ENCODE assay signal across 11 mouse cellular contexts in the genomic region with DNA sequence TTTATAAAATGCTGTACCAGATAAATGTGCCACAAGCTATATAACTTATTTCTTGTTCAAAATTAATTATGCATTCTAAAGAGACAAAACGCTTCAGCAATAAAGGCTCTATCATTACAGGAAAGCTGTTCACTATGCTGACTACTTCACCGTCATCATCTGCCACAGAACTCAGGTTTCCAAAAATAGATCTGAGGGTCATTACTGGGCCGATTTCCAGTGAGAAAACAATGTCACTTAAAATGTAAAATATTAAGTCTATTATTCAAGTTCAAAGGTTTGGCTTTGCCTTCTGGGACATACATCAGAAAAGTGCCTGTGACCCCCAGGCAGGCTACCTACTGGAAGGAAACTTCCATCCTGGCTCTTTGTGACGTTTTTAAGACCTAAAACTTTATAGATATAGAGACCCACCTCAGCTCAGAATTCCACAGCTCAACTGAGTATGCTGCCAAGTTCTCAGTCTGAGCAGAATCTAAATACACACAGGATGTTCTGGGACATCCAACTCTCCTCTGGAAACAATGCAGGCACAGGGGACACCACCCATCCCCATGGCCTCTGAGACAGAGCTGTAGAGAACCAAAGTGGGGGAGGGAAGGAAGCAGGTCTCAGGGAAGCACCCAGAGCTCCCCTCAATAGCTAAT. TPM values are rescaled to one million over a fixed set of nuclear protein-coding genes. Genes with fewer than 3 reads are reported as not detected.
A peak's percentile ranks its signal among the peaks of the same experiment; 100 is the strongest.
DNase-seq lines count a peak whose midpoint lies in the region; ATAC-seq lines count a peak whose summit lies in the region.
"Had no signal": no experiment of that assay in that cellular context is flagged by ENCODE, and none has a peak within 500 bp of the region (broad histone marks: within the 10 kb centered on the region; RNA-seq: fewer than 3 reads in every experiment).

No protein-coding gene starts in this region.

- no peak for ATAC-seq in hindbrain, embryonic 13.5 days (ENCODE audit: low FRiP score)
- no peak for ATAC-seq in hindbrain, embryonic 12.5 days (ENCODE audit: low FRiP score)
- peak; percentile 85 for ATAC-seq in heart, embryonic 15.5 days (replicated peaks; ENCODE audit: insufficient number of reproducible peaks, insufficient read depth, low FRiP score, low read depth)
- ATAC-seq in kidney, embryonic 15.5 days (replicated peaks; ENCODE audit: low FRiP score) = peak; percentile 71
- ATAC-seq in neural tube, embryonic 15.5 days (ENCODE audit: low FRiP score) = no peak
- no peak for ATAC-seq in liver, embryonic 11.5 days (replicated peaks; ENCODE audit: low FRiP score)
- no peak for ATAC-seq in midbrain, embryonic 16.5 days
- no peak for ATAC-seq in inflammation-experienced regulatory T-cells, adult 6 months
- ATAC-seq: CD4-positive, CD25-positive, alpha-beta regulatory T cell, adult 4 months; midbrain, embryonic 15.5 days had no signal

- no peak overlapping the region for H3K4me2 ChIP-seq in hindbrain, embryonic 13.5 days
- H3K4me2 ChIP-seq in hindbrain, embryonic 12.5 days (replicated peaks) = no peak overlapping the region
- H3K4me2 ChIP-seq in heart, embryonic 15.5 days = peak overlapping the region; percentile 24; the same call in 1 of the 2 replicates
- no peak overlapping the region for H3K4me2 ChIP-seq in kidney, embryonic 15.5 days
- no peak overlapping the region for H3K4me2 ChIP-seq in neural tube, embryonic 15.5 days
- H3K4me2 ChIP-seq in liver, embryonic 11.5 days = no peak overlapping the region
- no peak overlapping the region for H3K4me2 ChIP-seq in midbrain, embryonic 16.5 days (ENCODE audit: low read length)
- H3K4me2 ChIP-seq: midbrain, embryonic 15.5 days had no signal

- no peak for DNase-seq in liver, embryonic 11.5 days (ENCODE audit: low spot score)
- DNase-seq: cerebellum, adult 9-11 months had no signal

- peak overlapping the region; percentile 24; the same call in 1 of the 2 replicates for H3K27ac ChIP-seq in hindbrain, embryonic 13.5 days
- H3K27ac ChIP-seq in hindbrain, embryonic 12.5 days = no peak overlapping the region
- H3K27ac ChIP-seq in heart, embryonic 15.5 days = peak overlapping the region; percentile 83
- peak overlapping the region; percentile 77 for H3K27ac ChIP-seq in kidney, embryonic 15.5 days
- H3K27ac ChIP-seq in neural tube, embryonic 15.5 days (replicated peaks) = 0 out of 2 replicates have a peak overlapping the region, but pooled peaks have one; percentile 7
- H3K27ac ChIP-seq in liver, embryonic 11.5 days (ENCODE audit: low read depth, low read length) = no peak overlapping the region
- no peak overlapping the region for H3K27ac ChIP-seq in midbrain, embryonic 16.5 days (ENCODE audit: low read length)

- H3K27me3 ChIP-seq in hindbrain, embryonic 13.5 days = no peaks in the 10 kb centered on the region
- no peaks in the 10 kb centered on the region for H3K27me3 ChIP-seq in hindbrain, embryonic 12.5 days
- H3K27me3 ChIP-seq in heart, embryonic 15.5 days = no peaks in the 10 kb centered on the region
- H3K27me3 ChIP-seq in kidney, embryonic 15.5 days = no peaks in the 10 kb centered on the region
- H3K27me3 ChIP-seq in neural tube, embryonic 15.5 days (replicated peaks) = no peaks in the 10 kb centered on the region
- H3K27me3 ChIP-seq in liver, embryonic 11.5 days (replicated peaks; ENCODE audit: control insufficient read depth, insufficient read depth, low read length) = no peaks in the 10 kb centered on the region
- H3K27me3 ChIP-seq in midbrain, embryonic 16.5 days (ENCODE audit: control insufficient read depth, insufficient read depth, low read depth, low read length) = no peaks in the 10 kb centered on the region
- H3K27me3 ChIP-seq: midbrain, embryonic 15.5 days had no signal

- H3K9ac ChIP-seq in hindbrain, embryonic 13.5 days = no peak overlapping the region
- no peak overlapping the region for H3K9ac ChIP-seq in hindbrain, embryonic 12.5 days
- no peak overlapping the region for H3K9ac ChIP-seq in heart, embryonic 15.5 days
- no peak overlapping the region for H3K9ac ChIP-seq in kidney, embryonic 15.5 days
- H3K9ac ChIP-seq in neural tube, embryonic 15.5 days (replicated peaks) = no peak overlapping the region
- H3K9ac ChIP-seq in liver, embryonic 11.5 days (ENCODE audit: low read depth, low read length) = no peak overlapping the region
- no peak overlapping the region for H3K9ac ChIP-seq in midbrain, embryonic 16.5 days (ENCODE audit: low read depth, low read length)
- H3K9ac ChIP-seq: midbrain, embryonic 15.5 days had no signal

- no peaks in the 10 kb centered on the region for H3K9me3 ChIP-seq in hindbrain, embryonic 13.5 days
- H3K9me3 ChIP-seq in hindbrain, embryonic 12.5 days (replicated peaks) = no peaks in the 10 kb centered on the region
- H3K9me3 ChIP-seq in heart, embryonic 15.5 days (replicated peaks) = no peaks in the 10 kb centered on the region
- H3K9me3 ChIP-seq in kidney, embryonic 15.5 days (replicated peaks) = no peaks in the 10 kb centered on the region
- no peaks in the 10 kb centered on the region for H3K9me3 ChIP-seq in neural tube, embryonic 15.5 days (replicated peaks)
- no peaks in the 10 kb centered on the region for H3K9me3 ChIP-seq in liver, embryonic 11.5 days (ENCODE audit: control insufficient read depth, low read length)
- H3K9me3 ChIP-seq in midbrain, embryonic 16.5 days (replicated peaks; ENCODE audit: control insufficient read depth, low read length, poor library complexity, severe bottlenecking) = no peaks in the 10 kb centered on the region
- H3K9me3 ChIP-seq: midbrain, embryonic 15.5 days had no signal

- 41% methylated on average over 4 of the region's 4 CpGs for WGBS in hindbrain, embryonic 13.5 days
- 40% methylated on average over 4 of the region's 4 CpGs for WGBS in hindbrain, embryonic 12.5 days
- 7% methylated on average over 4 of the region's 4 CpGs for WGBS in heart, embryonic 15.5 days
- 28% methylated on average over 4 of the region's 4 CpGs for WGBS in kidney, embryonic 15.5 days
- WGBS in neural tube, embryonic 15.5 days = 22% methylated on average over 4 of the region's 4 CpGs
- WGBS in liver, embryonic 11.5 days = 59% methylated on average over 4 of the region's 4 CpGs
- 33% methylated on average over 4 of the region's 4 CpGs for WGBS in midbrain, embryonic 16.5 days

- peaks cover 37% of the 10 kb centered on the region for H3K4me1 ChIP-seq in hindbrain, embryonic 13.5 days (replicated peaks)
- H3K4me1 ChIP-seq in hindbrain, embryonic 12.5 days = peaks cover 25% of the 10 kb centered on the region
- peaks cover 27% of the 10 kb centered on the region for H3K4me1 ChIP-seq in heart, embryonic 15.5 days (replicated peaks)
- peaks cover 21% of the 10 kb centered on the region for H3K4me1 ChIP-seq in kidney, embryonic 15.5 days
- H3K4me1 ChIP-seq in neural tube, embryonic 15.5 days = peaks cover 34% of the 10 kb centered on the region
- no peaks in the 10 kb centered on the region for H3K4me1 ChIP-seq in liver, embryonic 11.5 days (replicated peaks; ENCODE audit: control insufficient read depth, insufficient read depth, low read length)
- peaks cover 14% of the 10 kb centered on the region for H3K4me1 ChIP-seq in midbrain, embryonic 16.5 days (ENCODE audit: control insufficient read depth, insufficient read depth, low read length)

- no peak overlapping the region for H3K4me3 ChIP-seq in hindbrain, embryonic 13.5 days
- no peak overlapping the region for H3K4me3 ChIP-seq in hindbrain, embryonic 12.5 days
- no peak overlapping the region for H3K4me3 ChIP-seq in heart, embryonic 15.5 days
- H3K4me3 ChIP-seq in kidney, embryonic 15.5 days (replicated peaks) = no peak overlapping the region
- H3K4me3 ChIP-seq in neural tube, embryonic 15.5 days (replicated peaks) = no peak overlapping the region
- H3K4me3 ChIP-seq in liver, embryonic 11.5 days (ENCODE audit: low read depth, low read length) = no peak overlapping the region
- H3K4me3 ChIP-seq in midbrain, embryonic 16.5 days (ENCODE audit: low read depth, low read length) = no peak overlapping the region
- H3K4me3 ChIP-seq: midbrain, embryonic 15.5 days had no signal

- no peaks in the 10 kb centered on the region for H3K36me3 ChIP-seq in hindbrain, embryonic 13.5 days
- no peaks in the 10 kb centered on the region for H3K36me3 ChIP-seq in hindbrain, embryonic 12.5 days
- no peaks in the 10 kb centered on the region for H3K36me3 ChIP-seq in heart, embryonic 15.5 days
- no peaks in the 10 kb centered on the region for H3K36me3 ChIP-seq in kidney, embryonic 15.5 days
- H3K36me3 ChIP-seq in neural tube, embryonic 15.5 days = no peaks in the 10 kb centered on the region
- H3K36me3 ChIP-seq in liver, embryonic 11.5 days (ENCODE audit: control insufficient read depth, insufficient read depth, low read length) = no peaks in the 10 kb centered on the region
- H3K36me3 ChIP-seq in midbrain, embryonic 16.5 days (ENCODE audit: control insufficient read depth, insufficient read depth, low read length) = no peaks in the 10 kb centered on the region
- H3K36me3 ChIP-seq: midbrain, embryonic 15.5 days had no signal

RNA-seq across cellular contexts. Expression of gene Tmtc1, which starts 53.4 kb away (rescaled TPM):
- polyA plus RNA-seq in hindbrain, embryonic 13.5 days (2015; fragmentation: Nextera tagmentation; extraction: Ambion mirVana) = 2.3 and 2.8 TPM in 2 replicates
- 2.0 and 3.0 TPM in 2 replicates for polyA plus RNA-seq in hindbrain, embryonic 12.5 days (2016; fragmentation: Nextera tagmentation; extraction: Ambion mirVana)
- 2.2 and 3.1 TPM in 2 replicates for polyA plus RNA-seq in heart, embryonic 15.5 days (2015; fragmentation: Nextera tagmentation; extraction: Ambion mirVana)
- polyA plus RNA-seq in kidney, embryonic 15.5 days (2015; fragmentation: Nextera tagmentation; extraction: Ambion mirVana) = 1.6 and 2.0 TPM in 2 replicates
- polyA plus RNA-seq in neural tube, embryonic 15.5 days (2015; fragmentation: Nextera tagmentation; extraction: Ambion mirVana) = 3.6 and 3.8 TPM in 2 replicates
- polyA plus RNA-seq in liver, embryonic 11.5 days (2014; fragmentation: Nextera tagmentation; extraction: Ambion mirVana) = 0.47 and 0.58 TPM in 2 replicates
- 2.6 and 2.9 TPM in 2 replicates for polyA plus RNA-seq in midbrain, embryonic 16.5 days (2015; fragmentation: Nextera tagmentation; extraction: Ambion mirVana)
- under 1 TPM in 2 of 3 experiments, not detected in 1; 0.04 to 0.07 TPM for polyA plus RNA-seq in inflammation-experienced regulatory T-cells, adult 6 months (2017; shearing (Covaris generic))
- polyA plus RNA-seq: CD4-positive, CD25-positive, alpha-beta regulatory T cell, adult 4 months had no signal

Comparison
In these comparisons a context has a peak if more than half of its experiments do, and no peak if none do; other contexts are left out.
1. H3K27ac ChIP-seq: peak in hindbrain, embryonic 13.5 days (single experiment), heart, embryonic 15.5 days (single experiment), kidney, embryonic 15.5 days (single experiment) and neural tube, embryonic 15.5 days (single experiment); none in hindbrain, embryonic 12.5 days (single experiment), liver, embryonic 11.5 days (single experiment) and midbrain, embryonic 16.5 days (single experiment).
2. ATAC-seq: peak in heart, embryonic 15.5 days (single experiment) and kidney, embryonic 15.5 days (single experiment); none in hindbrain, embryonic 13.5 days (single experiment), hindbrain, embryonic 12.5 days (single experiment), neural tube, embryonic 15.5 days (single experiment), liver, embryonic 11.5 days (single experiment), midbrain, embryonic 16.5 days (single experiment) and inflammation-experienced regulatory T-cells, adult 6 months (single experiment).